15 mouse cellular contexts compared by ENCODE assay signal in the genomic region with DNA sequence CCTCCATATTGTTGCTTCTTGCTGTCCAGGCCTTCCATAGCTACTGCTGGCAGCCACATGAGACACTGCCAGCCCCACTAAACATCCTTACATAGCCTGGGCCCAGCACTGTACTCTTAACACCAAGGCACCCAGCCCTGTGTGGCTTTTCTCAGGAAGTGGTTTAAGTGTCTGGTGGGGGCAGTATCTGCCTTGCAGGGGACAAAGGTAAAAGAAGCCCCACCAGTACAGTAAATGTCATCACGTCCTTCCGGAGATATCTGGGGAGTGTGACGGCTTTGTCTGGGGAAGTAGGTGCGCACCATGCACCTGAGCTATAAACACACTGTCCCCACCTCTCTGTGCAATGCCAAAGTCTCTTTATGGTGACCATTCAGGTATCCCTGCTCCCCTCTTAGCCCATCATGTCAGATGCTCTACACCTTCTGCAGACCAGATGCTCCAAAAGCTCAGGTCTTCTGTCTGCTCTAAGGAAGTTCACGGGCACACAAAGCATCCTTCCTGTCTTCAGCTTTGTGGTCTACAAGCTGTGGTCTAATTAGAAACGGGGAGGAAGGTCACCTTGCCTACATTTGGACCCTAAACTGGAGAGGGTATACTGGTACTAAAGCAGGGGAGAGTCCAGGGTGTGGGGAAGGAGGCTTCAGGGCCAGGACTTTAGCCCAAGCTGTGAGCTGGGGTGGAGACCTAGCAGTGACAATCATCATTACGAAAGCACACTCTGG. TPM values are rescaled to one million over a fixed set of nuclear protein-coding genes. Genes with fewer than 3 reads are reported as not detected.
DNase-seq lines count a peak whose midpoint lies in the region; ATAC-seq and TF ChIP-seq lines count a peak whose summit lies in the region.
"Had no signal": no experiment of that assay in that cellular context is flagged by ENCODE, and none has a peak within 500 bp of the region (broad histone marks: within the 10 kb centered on the region; RNA-seq: fewer than 3 reads in every experiment).

No protein-coding gene starts in this region.

- no peak overlapping the region for H3K9ac ChIP-seq in hindbrain, embryonic 16.5 days (ENCODE audit: low read depth, low read length)
- H3K9ac ChIP-seq: kidney, embryonic 15.5 days; limb, embryonic 15.5 days; lung, embryonic 15.5 days had no signal

- peak overlapping the region; percentile 52 for H3K4me3 ChIP-seq in E14TG2a.4 (replicated peaks; ENCODE audit: low read length)
- H3K4me3 ChIP-seq in hindbrain, embryonic 16.5 days (ENCODE audit: low read length) = no peak overlapping the region
- H3K4me3 ChIP-seq: kidney, embryonic 15.5 days; layer of hippocampus, adult 2 months; limb, embryonic 15.5 days; lung, embryonic 15.5 days; myocyte had no signal

- WGBS in hindbrain, embryonic 16.5 days = 89% methylated on average over 7 of the region's 7 CpGs

- peak; percentile 80 for ATAC-seq in inflammation-experienced regulatory T-cells, adult 6 months
- no peak for ATAC-seq in hindbrain, embryonic 16.5 days

- H3K9me3 ChIP-seq in E14TG2a.4 (ENCODE audit: low read length) = no peaks in the 10 kb centered on the region
- H3K9me3 ChIP-seq in hindbrain, embryonic 16.5 days (ENCODE audit: control insufficient read depth, low read length) = no peaks in the 10 kb centered on the region
- H3K9me3 ChIP-seq: kidney, embryonic 15.5 days; limb, embryonic 15.5 days; lung, embryonic 15.5 days had no signal

- no peak for TF ChIP-seq CTCF in E14TG2a.4 (conservative IDR thresholded peaks at IDR 0.05; ENCODE audit: low read length)

- H3K4me2 ChIP-seq in hindbrain, embryonic 16.5 days (ENCODE audit: low read length) = no peak overlapping the region
- H3K4me2 ChIP-seq: kidney, embryonic 15.5 days; limb, embryonic 15.5 days; lung, embryonic 15.5 days; midbrain, embryonic 11.5 days had no signal

- no peaks in the 10 kb centered on the region for H3K27me3 ChIP-seq in E14TG2a.4 (ENCODE audit: insufficient read depth, low read length)
- no peaks in the 10 kb centered on the region for H3K27me3 ChIP-seq in hindbrain, embryonic 16.5 days (replicated peaks; ENCODE audit: control insufficient read depth, insufficient read depth, low read length)
- H3K27me3 ChIP-seq: kidney, embryonic 15.5 days; limb, embryonic 15.5 days; lung, embryonic 15.5 days had no signal

- H3K4me1 ChIP-seq in E14TG2a.4 (replicated peaks; ENCODE audit: low read depth, low read length) = peaks cover 87% of the 10 kb centered on the region
- H3K4me1 ChIP-seq in hindbrain, embryonic 16.5 days (ENCODE audit: control insufficient read depth, insufficient read depth, low read depth, low read length) = no peaks in the 10 kb centered on the region; the same call in 1 of the 2 replicates

- H3K27ac ChIP-seq in hindbrain, embryonic 16.5 days (ENCODE audit: low read depth, low read length) = no peak overlapping the region
- H3K27ac ChIP-seq: kidney, embryonic 15.5 days; layer of hippocampus, adult 2 months; limb, embryonic 15.5 days; lung, embryonic 15.5 days had no signal

- intact Hi-C loops in heart, postnatal 36 days (cut with DNase I) = no loop called here

- peak; percentile 92 for DNase-seq in heart, adult 11 months
- DNase-seq in heart, postnatal 36 days = no peak
- peak; percentile 48 for DNase-seq in thymus, postnatal 0 days (ENCODE audit: low spot score)
- DNase-seq in adrenal gland, adult 8-10 months = no peak
- no peak for DNase-seq in cerebellum, postnatal 14 days
- DNase-seq: cerebellum, adult 11-12 months had no signal

- H3K36me3 ChIP-seq in E14TG2a.4 (ENCODE audit: insufficient read depth, low read length) = peaks cover 34% of the 10 kb centered on the region
- H3K36me3 ChIP-seq in hindbrain, embryonic 16.5 days (ENCODE audit: control insufficient read depth, insufficient read depth, low read length) = no peaks in the 10 kb centered on the region
- H3K36me3 ChIP-seq: kidney, embryonic 15.5 days; limb, embryonic 15.5 days; lung, embryonic 15.5 days had no signal

RNA-seq across cellular contexts. Expression of a gene that starts 26.9 kb away (rescaled TPM):
- 10 to 100 TPM; 12.5 to 13.3 TPM for total RNA-seq in heart, postnatal 36 days (2021)
- polyA plus RNA-seq in inflammation-experienced regulatory T-cells, adult 6 months (2017; shearing (Covaris generic)) = 10 to 100 TPM; 27.5 to 44.9 (median 29.1) TPM
- 4.5 and 6.3 TPM in 2 replicates for polyA plus RNA-seq in thymus, postnatal 0 days (2015; fragmentation: Nextera tagmentation; extraction: Ambion mirVana)
- polyA plus RNA-seq in hindbrain, embryonic 16.5 days (2015; fragmentation: Nextera tagmentation; extraction: Ambion mirVana) = 11.0 and 11.4 TPM in 2 replicates
- total RNA-seq in adrenal gland, adult 8-10 months (2022) = 10 to 100 TPM; 14.1 to 41.2 (median 31.8) TPM

Comparison
In these comparisons a context has a peak if more than half of its experiments do, and no peak if none do; other contexts are left out.
1. DNase-seq: peak in heart, adult 11 months (single experiment) and thymus, postnatal 0 days (single experiment); none in heart, postnatal 36 days (0 of 2), adrenal gland, adult 8-10 months (single experiment) and cerebellum, postnatal 14 days (0 of 2).